Mouse (Mus musculus) myocyte (in vitro differentiated cells): ENCODE measurements around the gene Agpat4. TPM values are rescaled to one million over a fixed set of nuclear protein-coding genes. Genes with fewer than 3 reads are reported as not detected.
"Not testable (repeated sequence)": the region's sequence is repeated elsewhere in the genome, so short reads cannot be mapped to it uniquely, and the experiment has no call there.

ENCODE experiments used
- H3K27me3 ChIP-seq: one replicate; pipeline ENCODE4 v1.6.1; 2011; ENCODE audit not compliant: control insufficient read depth, insufficient read depth, insufficient read length
- H3K36me3 ChIP-seq: one replicate; pipeline ENCODE4 v1.6.1; 2011; ENCODE audit not compliant: control insufficient read depth, insufficient read depth
- H3K4me2 ChIP-seq: one replicate; pipeline ENCODE4 v1.6.1; 2011; ENCODE audit warnings: low read depth, control low read depth
- H3K4me3 ChIP-seq: one replicate; pipeline ENCODE4 v1.5.1; 2011; ENCODE audit warnings: mild to moderate bottlenecking, control low read depth, moderate library complexity
- H3K79me2 ChIP-seq: one replicate; pipeline ENCODE4 v1.6.1; 2011; ENCODE audit not compliant: control insufficient read depth, insufficient read depth
- H3ac ChIP-seq: one replicate; pipeline ENCODE4 v1.6.1; 2011; ENCODE audit not compliant: control insufficient read depth, insufficient read length
- CEBPB ChIP-seq: IDR thresholded peaks from 2 replicates; pipeline ENCODE4 v1.6.1; 2011; ENCODE audit warnings: mild to moderate bottlenecking, moderate library complexity; ENCODE audit not compliant: poor library complexity, insufficient read depth, severe bottlenecking
- E2F4 ChIP-seq: IDR thresholded peaks from one replicate; pipeline ENCODE4 v1.6.1; 2011; ENCODE audit warnings: mild to moderate bottlenecking, control low read depth, moderate library complexity; ENCODE audit not compliant: insufficient read depth
- MAX ChIP-seq: IDR thresholded peaks from one replicate; pipeline ENCODE4 v1.6.1; 2011; ENCODE audit warnings: low read depth, mild to moderate bottlenecking, control low read depth
- MYOD1 ChIP-seq, 3 experiments: IDR thresholded peaks; one replicate each; pipeline ENCODE4 v1.6.1; 2011; ENCODE audit warnings: control low read depth in 2 of 3, low read depth in 2 of 3, mild to moderate bottlenecking in 2 of 3, moderate library complexity in 1 of 3; ENCODE audit not compliant: insufficient read length in 2 of 3, control insufficient read depth in 1 of 3
- MYOG ChIP-seq, 3 experiments: IDR thresholded peaks; one replicate each; pipeline ENCODE4 v1.6.1; 2011; ENCODE audit warnings: control low read depth in 2 of 3, low read depth in 2 of 3, mild to moderate bottlenecking in 2 of 3; ENCODE audit not compliant: insufficient read length in 2 of 3, control insufficient read depth in 1 of 3, insufficient read depth in 1 of 3
- POLR2A ChIP-seq: IDR thresholded peaks from one replicate; pipeline ENCODE4 v1.6.1; 2011; ENCODE audit warnings: low read depth, mild to moderate bottlenecking, control low read depth, moderate library complexity; ENCODE audit not compliant: insufficient read length
- POLR2AphosphoS2 ChIP-seq: IDR thresholded peaks from one replicate; pipeline ENCODE4 v1.6.1; 2011; ENCODE audit warnings: low read depth, control low read depth; ENCODE audit not compliant: insufficient read length
- REST ChIP-seq: IDR thresholded peaks from one replicate; pipeline ENCODE4 v1.6.1; 2011; ENCODE audit warnings: mild to moderate bottlenecking, control low read depth, moderate library complexity; ENCODE audit not compliant: insufficient read depth, insufficient read length
- SRF ChIP-seq: IDR thresholded peaks from one replicate; pipeline ENCODE4 v1.6.1; 2011; ENCODE audit warnings: low read depth; ENCODE audit not compliant: control insufficient read depth, insufficient read length
- TCF12 ChIP-seq: IDR thresholded peaks from one replicate; pipeline ENCODE4 v1.6.1; 2011; ENCODE audit warnings: mild to moderate bottlenecking, control low read depth; ENCODE audit not compliant: poor library complexity, insufficient read depth, severe bottlenecking
- TCF3 ChIP-seq: IDR thresholded peaks from one replicate; pipeline ENCODE4 v1.6.1; 2011; ENCODE audit warnings: low read depth, control low read depth; ENCODE audit not compliant: insufficient read length
- USF1 ChIP-seq: IDR thresholded peaks from one replicate; pipeline ENCODE4 v1.6.1; 2011; ENCODE audit warnings: low read depth, mild to moderate bottlenecking, control low read depth, moderate library complexity
- polyA plus RNA-seq: library from polyadenylated mRNA; unstranded; fragments of >200 nt; fragmentation: generic; extraction: Trizol; gene quantifications from one replicate; pipeline ENCODE4 v1.2.1, GENCODE M21; 2012; ENCODE audit warnings: missing spikeins

Gene Agpat4
- polyA plus RNA-seq, 1 experiment, result 35.8 TPM

- not testable (repeated sequence) for H3ac ChIP-seq, H3K79me2 ChIP-seq, H3K4me2 ChIP-seq, H3K4me3 ChIP-seq, H3K27me3 ChIP-seq
- TF ChIP-seq MYOG (IDR thresholded peaks at IDR 0.05; ENCODE audit: control insufficient read depth in 1 of 3, insufficient read depth in 1 of 3, insufficient read length in 2 of 3, low read depth in 2 of 3), result peak in 2 of 3 experiments; percentile 1 to 63
- peak in 2 of 3 experiments; percentile 17 to 57 for TF ChIP-seq MYOD1 (IDR thresholded peaks at IDR 0.05; ENCODE audit: control insufficient read depth in 1 of 3, insufficient read length in 2 of 3, low read depth in 2 of 3)
- peak; percentile 45 for TF ChIP-seq POLR2AphosphoS2
- H3K36me3 ChIP-seq, result peaks cover 11% of the 10 kb centered on the region
Observed at GRCm38 (mm10) chr17:12224551-12224950, 106.0 kb downstream of the Agpat4 start.

- Histone ChIP-seq H3K4me3 (no peak overlapping the region), H3K4me2 (no peak overlapping the region), H3K36me3 (peaks cover 16% of the 10 kb centered on the region), H3K79me2 (no peaks in the 10 kb centered on the region), H3K27me3 (no peaks in the 10 kb centered on the region), H3ac (no peak overlapping the region)
- no peak for TF ChIP-seq POLR2AphosphoS2
- no peak for TF ChIP-seq E2F4
- TF ChIP-seq CEBPB, result no peak
- no peak for TF ChIP-seq TCF3
- no peak for TF ChIP-seq MAX
- no peak for TF ChIP-seq MYOD1 (IDR thresholded peaks at IDR 0.05; ENCODE audit: control insufficient read depth in 1 of 3, insufficient read length in 2 of 3, low read depth in 2 of 3)
- no peak for TF ChIP-seq REST
Observed at GRCm38 (mm10) chr17:12225227-12225626, 106.7 kb downstream of the Agpat4 start.

GRCm38 (mm10) chr17:12226551-12226950 is 108.0 kb downstream of the Agpat4 start:
- no peak overlapping the region for H3K4me3 ChIP-seq
- no peaks in the 10 kb centered on the region for H3K27me3 ChIP-seq
- no peak overlapping the region for H3K4me2 ChIP-seq
- no peaks in the 10 kb centered on the region for H3K79me2 ChIP-seq
- peaks cover 16% of the 10 kb centered on the region for H3K36me3 ChIP-seq
- H3ac ChIP-seq, result no peak overlapping the region
- no peak for TF ChIP-seq SRF
- no peak for TF ChIP-seq TCF12
- no peak for TF ChIP-seq CEBPB
- no peak for TF ChIP-seq USF1
- no peak for TF ChIP-seq POLR2A
- no peak for TF ChIP-seq REST
- TF ChIP-seq MAX, result no peak
- TF ChIP-seq TCF3, result no peak
- TF ChIP-seq MYOG (IDR thresholded peaks at IDR 0.05; ENCODE audit: control insufficient read depth in 1 of 3, insufficient read depth in 1 of 3, insufficient read length in 2 of 3, low read depth in 2 of 3), result no peak
- no peak for TF ChIP-seq POLR2AphosphoS2
- no peak for TF ChIP-seq MYOD1 (IDR thresholded peaks at IDR 0.05; ENCODE audit: control insufficient read depth in 1 of 3, insufficient read length in 2 of 3, low read depth in 2 of 3)
- TF ChIP-seq E2F4, result no peak

GRCm38 (mm10) chr17:12228001-12228400 is 109.5 kb downstream of the Agpat4 start:
- Histone ChIP-seq H3K27me3 (no peaks in the 10 kb centered on the region), H3K36me3 (peaks cover 19% of the 10 kb centered on the region), H3K79me2 (no peaks in the 10 kb centered on the region), H3K4me2 (no peak overlapping the region), H3ac (no peak overlapping the region), H3K4me3 (no peak overlapping the region)
- TF ChIP-seq USF1, result no peak

GRCm38 (mm10) chr17:12228471-12228870 is 110.0 kb downstream of the Agpat4 start:
- Histone ChIP-seq H3K36me3 (peaks cover 23% of the 10 kb centered on the region), H3K27me3 (no peaks in the 10 kb centered on the region), H3ac (no peak overlapping the region), H3K4me2 (no peak overlapping the region), H3K4me3 (no peak overlapping the region), H3K79me2 (no peaks in the 10 kb centered on the region)
- TF ChIP-seq CEBPB (no peak), REST (no peak), MYOD1 (IDR thresholded peaks at IDR 0.05; ENCODE audit: control insufficient read depth in 1 of 3, insufficient read length in 2 of 3, low read depth in 2 of 3) (peak in 1 of 3 experiments; percentile 63), MYOG (IDR thresholded peaks at IDR 0.05; ENCODE audit: control insufficient read depth in 1 of 3, insufficient read depth in 1 of 3, insufficient read length in 2 of 3, low read depth in 2 of 3) (peak in 1 of 3 experiments; percentile 9)

- H3K4me3 ChIP-seq, result no peak overlapping the region
- no peak overlapping the region for H3ac ChIP-seq
- H3K27me3 ChIP-seq, result no peaks in the 10 kb centered on the region
- H3K4me2 ChIP-seq, result no peak overlapping the region
- TF ChIP-seq REST (no peak), TCF3 (no peak), USF1 (no peak), POLR2A (no peak), MAX (no peak), SRF (no peak), E2F4 (no peak), CEBPB (no peak)
- H3K79me2 ChIP-seq, result no peaks in the 10 kb centered on the region
- peaks cover 28% of the 10 kb centered on the region for H3K36me3 ChIP-seq
Observed at GRCm38 (mm10) chr17:12229756-12230155, 111.3 kb downstream of the Agpat4 start.
